Mouse (Mus musculus): ENCODE measurements around the gene Rpl9-ps6.

DNA sequence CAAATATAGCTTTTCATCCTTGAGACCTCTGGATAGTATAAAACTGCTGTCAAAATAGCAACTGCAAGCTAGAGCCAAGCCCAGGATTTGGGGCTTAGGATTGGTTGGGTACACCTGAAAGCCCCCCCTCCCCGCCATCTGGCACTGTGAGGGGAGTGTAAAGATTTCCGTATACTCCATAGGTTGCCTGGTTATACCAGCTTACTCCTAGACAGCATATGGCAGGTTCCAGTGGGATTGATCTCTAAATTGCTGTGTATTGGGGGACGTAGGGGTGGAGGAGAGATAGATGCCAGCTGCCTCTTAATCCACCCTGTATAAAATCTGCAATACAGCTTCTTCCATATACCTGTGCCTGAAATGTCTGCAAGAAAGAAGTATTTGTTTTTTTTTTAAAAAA, 41.7 kb downstream of the Rpl9-ps6 start:
- no peak for TF ChIP-seq CTCF (IDR thresholded peaks at IDR 0.05; ENCODE audit: borderline replicate concordance, insufficient read depth, low read depth, low read length)
- no peak for TF ChIP-seq POLR2A (IDR thresholded peaks at IDR 0.05; ENCODE audit: borderline replicate concordance, insufficient read depth, low read length)
